Mouse (Mus musculus) embryonic stem cell, embryonic (primary cell): ENCODE measurements around the gene Gjb3.

ENCODE experiments used
- CTCF ChIA-PET, 4 experiments: fragments of 300-600 bp in 2 of 4; fragments of 350-600 bp in 2 of 4; sonication (Branson Sonifier 250); formaldehyde crosslinking; loops; one replicate each; lab custom pipeline; 2022; ENCODE audit warnings: inconsistent platforms in 2 of 4; lab: Charles Lee
- POLR2A ChIA-PET, 4 experiments: fragments of 300-600 bp in 2 of 4; fragments of 350-600 bp in 2 of 4; sonication (Branson Sonifier 250); formaldehyde crosslinking; loops; one replicate each; lab custom pipeline; 2022; ENCODE audit warnings: antibody characterized with exemption in 4 of 4, inconsistent platforms in 1 of 4; lab: Charles Lee

Gjb3 gene

DNA sequence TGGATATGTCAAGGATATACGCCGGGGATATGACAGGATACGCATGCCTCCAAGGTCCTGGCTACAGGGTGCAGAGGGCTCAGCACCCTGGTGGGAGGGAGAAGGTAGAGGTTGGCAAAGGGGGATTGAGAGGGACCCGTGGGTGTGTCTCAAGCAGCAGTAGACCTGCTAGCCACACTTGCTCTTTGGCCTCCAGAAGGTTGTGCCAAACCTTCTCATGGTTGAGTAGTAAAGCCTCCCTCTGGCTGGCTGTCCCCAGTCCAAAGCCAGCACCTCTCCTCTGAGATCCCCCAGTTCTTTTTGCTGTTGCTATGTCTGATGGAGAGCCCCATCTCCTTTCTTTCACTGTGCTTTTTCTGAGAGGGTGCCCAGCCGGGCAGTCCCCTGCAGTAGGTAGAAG, 5.4 kb downstream of the Gjb3 start:
- CTCF ChIA-PET, result interaction anchor here (0.6 to 2.3 kb wide), 21 partner anchors 9 to 101 kb away, joined by 3 to 14 read pairs (median 4); partner anchors contain the start of genes Gjb5 (in 2 of the 4) and Gja4 (in 1 of the 4)
- POLR2A ChIA-PET, result interaction anchor here (0.8 to 18.2 kb wide), 26 partner anchors 8 to 648 kb away, joined by 3 to 402 read pairs (median 4); partner anchors contain the start of genes Gja4 (in 2 of the 4), Gjb4 (in 2 of the 4), Gjb5 (in 2 of the 4) and Psmb2 (in 1 of the 4)

GRCm38 (mm10) chr4:127324759-127325158, 5.9 kb downstream of the Gjb3 start:
- ChIA-PET CTCF (interaction anchor here (0.5 to 2.4 kb wide), 25 partner anchors 10 to 250 kb away, joined by 3 to 14 read pairs (median 4); partner anchors contain the start of genes Gja4 (in 3 of the 4) and Gjb5 (in 1 of the 4)), POLR2A (interaction anchor here in 3 of 4 experiments (0.6 to 18.2 kb wide), 23 partner anchors 9 to 647 kb away, joined by 3 to 402 read pairs (median 5); partner anchors contain the start of genes Gja4 (in 2 of the 3), Gjb4 (in 2 of the 3), Gjb5 (in 2 of the 3) and Psmb2 (in 1 of the 3))

- POLR2A ChIA-PET, result interaction anchor here (0.6 to 18.2 kb wide), 26 partner anchors 10 to 303 kb away, joined by 3 to 402 read pairs (median 4); partner anchors contain the start of genes Gja4 (in 2 of the 4), Gjb4 (in 2 of the 4), Gjb5 (in 2 of the 4) and Sfpq (in 1 of the 4)
- CTCF ChIA-PET, result interaction anchor here (0.5 to 2.4 kb wide), 28 partner anchors 9 to 583 kb away, joined by 3 to 14 read pairs (median 5); partner anchors contain the start of genes Gja4 (in 3 of the 4) and Smim12 (in 1 of the 4)
Measured at GRCm38 (mm10) chr4:127324296-127324695, 6.3 kb downstream of the Gjb3 start.

DNA sequence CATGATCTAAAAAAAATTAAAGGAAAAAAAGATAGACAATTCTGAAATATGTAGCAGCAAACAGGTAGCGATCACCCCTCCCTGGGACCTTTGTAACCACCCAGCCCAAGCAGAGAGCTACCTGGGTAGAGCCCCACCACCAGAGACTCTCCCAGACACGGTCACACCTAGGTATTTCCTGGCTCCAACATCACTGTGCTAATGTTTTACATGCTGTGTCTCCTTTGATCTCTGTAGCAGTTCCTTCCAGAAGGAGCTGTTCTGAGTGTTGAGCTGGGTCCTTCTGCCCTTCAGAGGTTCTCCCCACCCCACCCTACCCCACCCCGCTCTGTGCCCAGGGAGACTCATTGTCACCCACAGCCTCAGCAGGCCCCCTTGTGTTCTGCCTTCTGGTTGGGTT, 7.0 kb downstream of the Gjb3 start:
- ChIA-PET POLR2A (interaction anchor here (0.6 to 18.2 kb wide), 26 partner anchors 8 to 303 kb away, joined by 3 to 402 read pairs (median 4); partner anchors contain the start of genes Gja4 (in 2 of the 4), Gjb4 (in 2 of the 4), Gjb5 (in 2 of the 4) and Sfpq (in 1 of the 4)), CTCF (interaction anchor here (0.6 to 2.4 kb wide), 23 partner anchors 9 to 582 kb away, joined by 3 to 14 read pairs (median 5); partner anchors contain the start of genes Gja4 (in 3 of the 4) and Smim12 (in 1 of the 4))

- ChIA-PET POLR2A (interaction anchor here in 2 of 4 experiments (0.6 to 1.2 kb wide), 4 partner anchors 8 to 793 kb away, joined by 3 to 15 read pairs (median 3); partner anchors contain the start of gene Clspn (in 1 of the 2)), CTCF (interaction anchor here in 3 of 4 experiments (0.6 to 2.6 kb wide), 6 partner anchors 26 to 82 kb away, joined by 3 to 10 read pairs (median 6); no protein-coding TSS in a partner anchor)
Measured at GRCm38 (mm10) chr4:127319613-127320012, 11.0 kb downstream of the Gjb3 start.

DNA sequence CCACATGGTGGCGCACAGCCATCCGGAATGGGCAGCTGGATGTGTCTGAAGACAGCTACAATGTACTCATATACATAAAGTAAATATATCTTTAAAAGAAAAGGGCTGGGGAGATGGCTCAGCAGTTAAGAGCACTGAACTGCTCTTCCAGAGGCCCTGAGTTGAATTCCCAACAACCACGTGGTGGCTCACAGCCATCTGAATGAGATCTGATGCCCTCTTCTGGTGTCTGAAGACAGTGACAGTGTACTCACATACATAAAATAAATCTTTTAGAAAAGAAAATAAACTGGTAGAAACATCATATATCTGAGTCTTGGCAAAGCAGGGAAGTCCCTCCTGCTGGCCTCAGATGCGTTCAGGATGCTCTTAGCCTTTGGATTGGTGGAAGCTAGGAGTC, 13.5 kb downstream of the Gjb3 start:
- POLR2A ChIA-PET, result interaction anchor here in 2 of 4 experiments (0.7 to 1.3 kb wide), 3 partner anchors 9 to 79 kb away, joined by 3 to 5 read pairs (median 4); no protein-coding TSS in a partner anchor
- CTCF ChIA-PET, result interaction anchor here (0.6 to 1.9 kb wide), 9 partner anchors 9 to 220 kb away, joined by 3 to 9 read pairs (median 4); partner anchors contain the start of genes Gjb5 (in 1 of the 4) and Smim12 (in 1 of the 4)

GRCm38 (mm10) chr4:127315753-127316152, 14.9 kb downstream of the Gjb3 start:
- ChIA-PET CTCF (interaction anchor here in 3 of 4 experiments (0.6 to 2.8 kb wide), 5 partner anchors 48 to 72 kb away, joined by 3 to 18 read pairs (median 4); partner anchors contain the start of gene Smim12 (in 1 of the 3)), POLR2A (interaction anchor here in 1 of 4 experiments (1.1 to 3.0 kb wide), 3 partner anchors 9 to 29 kb away, joined by 3 to 15 read pairs (median 3); no protein-coding TSS in a partner anchor)

- ChIA-PET CTCF (interaction anchor here (0.5 to 2.8 kb wide), 31 partner anchors 8 to 769 kb away, joined by 3 to 18 read pairs (median 4); partner anchors contain the start of genes Gjb5 (in 1 of the 4) and Smim12 (in 1 of the 4)), POLR2A (interaction anchor here in 3 of 4 experiments (0.5 to 3.0 kb wide), 30 partner anchors 10 to 637 kb away, joined by 3 to 24 read pairs (median 4); partner anchors contain the start of genes Smim12 (in 3 of the 3), Gjb3 (in 2 of the 3), Gjb4 (in 1 of the 3) and Gjb5 (in 1 of the 3))
Measured at GRCm38 (mm10) chr4:127314585-127314984, 16.1 kb downstream of the Gjb3 start.

DNA sequence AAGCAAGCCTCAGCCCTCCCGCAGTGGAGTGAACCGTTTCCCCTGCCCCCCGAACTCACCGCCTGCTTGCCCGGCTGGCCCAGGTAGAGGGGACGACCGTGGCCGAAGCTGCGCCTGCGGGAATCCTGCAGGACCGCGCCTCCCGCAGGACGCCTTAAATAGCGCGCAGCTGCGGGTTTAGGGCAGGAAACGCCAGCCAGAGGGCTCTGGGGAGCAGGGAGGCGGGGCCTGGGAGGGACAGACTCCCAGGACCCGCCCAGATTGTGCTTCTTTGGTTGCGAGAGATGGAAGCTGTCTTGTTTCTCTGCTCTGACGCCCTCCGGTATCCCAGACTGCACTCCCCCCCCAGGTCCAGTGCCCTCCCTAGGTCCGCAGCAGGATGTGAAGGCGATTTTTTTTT, 16.8 kb downstream of the Gjb3 start, which contains the start of gene Gja4:
Gene Gja4 (minus strand): TSS at position 179 of the 400 bp plus-strand sequence.
- CTCF ChIA-PET, result interaction anchor here (0.5 to 2.8 kb wide), 45 partner anchors 8 to 1193 kb away, joined by 3 to 18 read pairs (median 4); partner anchors contain the start of genes Smim12 (in 2 of the 4) and Gjb5 (in 1 of the 4)
- POLR2A ChIA-PET, result interaction anchor here in 3 of 4 experiments (0.5 to 3.0 kb wide), 42 partner anchors 11 to 1875 kb away, joined by 3 to 24 read pairs (median 4); partner anchors contain the start of genes Smim12 (in 3 of the 3), Gjb3 (in 2 of the 3), Gjb4 (in 1 of the 3) and Gjb5 (in 1 of the 3)

GRCm38 (mm10) chr4:127312349-127312748, 18.3 kb downstream of the Gjb3 start:
- POLR2A ChIA-PET, result interaction anchor here in 1 of 4 experiments (1.5 to 2.7 kb wide), 2 partner anchors 13 to 107 kb away, joined by 3 to 24 read pairs; no protein-coding TSS in a partner anchor
- CTCF ChIA-PET, result interaction anchor here in 3 of 4 experiments (1.0 to 2.5 kb wide), 5 partner anchors 12 to 62 kb away, joined by 3 to 11 read pairs (median 3); no protein-coding TSS in a partner anchor

GRCm38 (mm10) chr4:127311561-127311960, 19.1 kb downstream of the Gjb3 start:
- CTCF ChIA-PET, result interaction anchor here in 2 of 4 experiments (0.6 to 1.2 kb wide), 3 partner anchors 61 to 224 kb away, joined by 3 to 5 read pairs (median 4); no protein-coding TSS in a partner anchor
- POLR2A ChIA-PET, result no interaction called here

DNA sequence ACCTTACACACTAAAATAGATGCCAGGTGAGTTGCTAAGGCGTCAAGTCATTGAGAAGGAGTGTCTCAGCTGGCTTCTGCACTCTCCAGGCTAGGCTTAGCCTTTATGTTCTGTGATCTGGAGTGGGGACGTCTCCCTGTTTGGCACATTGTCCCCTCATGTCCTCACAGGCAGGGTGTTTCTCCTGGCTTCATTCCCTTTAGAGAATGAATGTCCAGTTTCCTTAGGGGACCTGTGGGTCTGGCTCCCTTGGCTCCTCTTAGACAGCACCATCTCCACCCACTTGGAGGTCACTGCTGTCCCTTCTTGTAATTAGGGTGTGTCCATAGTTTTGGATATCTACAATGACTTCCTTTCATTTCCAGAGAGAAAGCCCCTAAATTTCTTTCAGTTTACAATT, 23.7 kb downstream of the Gjb3 start:
- POLR2A ChIA-PET, result no interaction called here
- CTCF ChIA-PET, result no interaction called here

GRCm38 (mm10) chr4:127303796-127304195, 26.8 kb downstream of the Gjb3 start:
- ChIA-PET CTCF (interaction anchor here in 1 of 4 experiments (1.6 kb wide), 1 partner anchor 10 kb away, joined by 5 read pairs; the partner anchor contains the start of gene Gja4), POLR2A (interaction anchor here in 3 of 4 experiments (0.5 to 1.4 kb wide), 4 partner anchors 24 to 967 kb away, joined by 3 to 5 read pairs (median 3); no protein-coding TSS in a partner anchor)

- ChIA-PET POLR2A (interaction anchor here in 2 of 4 experiments (1.0 to 1.4 kb wide), 2 partner anchors 13 to 15 kb away, joined by 3 to 4 read pairs; no protein-coding TSS in a partner anchor), CTCF (interaction anchor here in 1 of 4 experiments (1.1 kb wide), 1 partner anchor 41 kb away, joined by 3 read pairs; no protein-coding TSS in a partner anchor)
Measured at GRCm38 (mm10) chr4:127300503-127300902, 30.1 kb downstream of the Gjb3 start.

DNA sequence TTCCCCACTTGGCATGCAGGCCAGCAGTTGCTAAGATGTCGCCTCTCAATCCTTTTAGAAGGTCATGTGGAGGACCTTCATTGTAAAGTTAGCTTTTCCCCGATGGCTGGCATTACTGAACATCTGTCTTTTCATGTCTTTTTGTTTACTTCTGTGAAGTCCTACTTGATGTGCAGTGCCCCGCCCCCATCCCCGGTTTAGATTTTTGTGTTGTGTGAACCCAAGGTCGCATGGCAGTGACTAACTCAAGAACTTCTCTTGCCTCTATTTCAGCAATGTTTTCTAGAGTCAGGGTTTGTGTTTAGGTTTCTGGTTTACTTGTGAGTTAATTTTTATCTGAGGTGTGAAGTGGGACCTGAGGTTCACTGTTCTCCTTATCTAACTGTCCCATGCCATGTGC, 38.0 kb downstream of the Gjb3 start:
- ChIA-PET POLR2A (interaction anchor here in 3 of 4 experiments (0.6 to 1.3 kb wide), 4 partner anchors 14 to 265 kb away, joined by 3 to 4 read pairs (median 3); no protein-coding TSS in a partner anchor), CTCF (no interaction called here)

DNA sequence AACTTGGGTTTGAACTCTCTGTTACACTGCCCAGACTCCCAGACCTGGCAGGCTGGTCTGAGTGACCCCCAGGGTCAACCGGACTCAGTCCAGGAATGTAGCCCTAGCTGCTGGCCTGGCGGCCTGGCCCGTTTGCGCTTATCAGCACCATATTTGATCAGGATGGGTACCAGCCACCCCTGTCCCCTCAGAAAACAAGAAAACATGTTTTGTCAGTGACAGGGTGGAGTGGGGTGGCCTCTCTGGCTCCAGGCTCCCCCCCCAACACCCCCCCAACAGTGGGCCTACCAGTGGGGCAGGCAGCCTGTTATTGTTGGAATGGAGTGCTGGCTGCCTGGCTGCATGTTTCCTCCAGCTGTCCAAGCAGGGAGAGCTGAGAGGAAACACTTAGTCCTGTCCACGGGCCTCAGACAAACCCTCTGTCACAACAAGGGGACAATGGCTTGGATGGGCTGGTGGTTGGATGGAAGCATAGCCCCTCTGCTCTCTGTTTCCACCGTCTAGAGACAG, 41.5 kb downstream of the Gjb3 start:
- POLR2A ChIA-PET, result no interaction called here
- CTCF ChIA-PET, result no interaction called here

DNA sequence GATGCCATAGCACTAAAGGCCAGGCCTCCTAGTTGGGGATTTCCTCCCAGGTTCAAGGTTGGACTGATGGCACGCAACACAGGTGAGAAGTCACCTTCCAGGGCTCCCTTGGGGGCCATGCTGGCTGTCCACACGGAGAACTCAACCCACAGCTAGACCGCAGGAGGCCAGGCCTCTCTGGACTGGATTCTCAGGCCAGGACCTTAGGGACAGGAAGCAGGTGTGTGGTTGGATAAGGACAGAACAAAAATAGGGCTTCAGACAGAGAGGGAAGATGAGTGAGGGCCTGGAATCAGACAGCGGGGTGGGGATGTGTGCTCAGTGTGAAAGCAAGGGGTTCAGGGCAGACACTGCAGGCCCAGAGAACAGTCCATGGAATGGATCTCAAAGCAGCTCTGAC, 43.7 kb downstream of the Gjb3 start:
- ChIA-PET POLR2A (interaction anchor here in 2 of 4 experiments (1.3 to 1.5 kb wide), 3 partner anchors 10 to 13 kb away, joined by 3 to 4 read pairs (median 4); no protein-coding TSS in a partner anchor), CTCF (interaction anchor here in 1 of 4 experiments (0.6 kb wide), 1 partner anchor 86 kb away, joined by 3 read pairs; no protein-coding TSS in a partner anchor)
